Mouse (Mus musculus) left cerebral cortex, postnatal 36 days (tissue): ENCODE data around the gene Ssrp1. TPM values are rescaled to one million over a fixed set of nuclear protein-coding genes. Genes with fewer than 3 reads are reported as not detected.
A peak's percentile ranks its signal among the peaks of the same experiment; 100 is the strongest.

Source experiments
- DNase-seq, 2 experiments: peaks; one replicate each; pipeline ENCODE4 v3.0.0; 2021 to 2022; ENCODE audit warnings: low spot score in 2 of 2, mixed read lengths in 1 of 2
- intact Hi-C: fragments of 180-260 bp; cut with DNase I; formaldehyde crosslinking; loops from one replicate; pipeline ENCODE4 v1.15.1; 2025
- total RNA-seq, 2 experiments: library from RNA; stranded (reverse); gene quantifications; 2 replicates each; pipeline ENCODE4 v1.2.3; 2021

The Ssrp1 gene
- total RNA-seq, 2 experiments from 2014 or later, result 94.2 to 109 TPM

- intact Hi-C loops, result no loop called here
- peak in 1 of 2 experiments; percentile 29 for DNase-seq
These were observed 6.0 kb upstream of the Ssrp1 start for GRCm38 (mm10) chr2:85030989-85031388.

DNA sequence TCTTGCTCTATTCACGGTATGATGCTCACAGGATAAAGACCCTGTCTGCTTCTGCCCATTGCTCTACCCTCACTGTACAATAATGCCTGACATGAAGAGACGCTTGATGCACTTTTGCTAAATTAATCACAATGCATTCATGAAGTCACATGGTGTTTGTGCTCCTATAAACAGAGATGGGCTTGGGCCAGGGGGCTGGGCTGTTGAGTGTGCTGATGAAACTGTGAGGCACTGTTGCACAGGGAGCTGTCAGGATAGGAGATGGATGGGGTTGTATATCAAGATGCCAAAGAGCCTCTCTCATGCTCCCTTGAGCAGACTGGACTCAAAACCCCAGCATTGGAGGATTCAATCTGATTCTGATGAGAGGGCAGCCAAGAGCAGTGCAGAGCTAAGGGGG, 3.9 kb upstream of the Ssrp1 start:
- intact Hi-C loops, result no loop called here
- no peak for DNase-seq

DNA sequence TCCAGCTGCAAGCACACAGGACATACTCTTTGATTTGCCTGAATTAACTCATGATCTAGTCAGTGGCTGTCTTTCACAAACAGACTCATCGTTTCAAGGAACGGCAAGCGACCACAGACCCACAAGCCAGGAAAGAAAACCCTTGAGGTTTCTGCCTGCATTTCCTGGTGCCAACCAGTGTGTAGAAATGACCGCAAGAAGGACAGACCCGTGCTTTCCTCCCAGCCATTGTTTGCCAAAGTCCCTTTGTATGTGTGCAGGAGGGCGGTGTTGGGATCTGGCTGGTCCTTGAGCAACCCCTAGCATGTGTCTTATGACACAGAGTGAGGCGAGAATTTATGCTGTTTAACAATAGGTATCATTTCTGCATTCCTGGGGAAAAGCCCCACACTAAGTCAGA, 2.9 kb upstream of the Ssrp1 start:
- intact Hi-C loops, result no loop called here

GRCm38 (mm10) chr2:85036507-85037046, 457 bp upstream of the Ssrp1 start:
- DNase-seq, result no peak
- intact Hi-C loops, result no loop called here

More for the DNA sequence above, 2.9 kb upstream of the Ssrp1 start:
- DNase-seq, result no peak

DNA sequence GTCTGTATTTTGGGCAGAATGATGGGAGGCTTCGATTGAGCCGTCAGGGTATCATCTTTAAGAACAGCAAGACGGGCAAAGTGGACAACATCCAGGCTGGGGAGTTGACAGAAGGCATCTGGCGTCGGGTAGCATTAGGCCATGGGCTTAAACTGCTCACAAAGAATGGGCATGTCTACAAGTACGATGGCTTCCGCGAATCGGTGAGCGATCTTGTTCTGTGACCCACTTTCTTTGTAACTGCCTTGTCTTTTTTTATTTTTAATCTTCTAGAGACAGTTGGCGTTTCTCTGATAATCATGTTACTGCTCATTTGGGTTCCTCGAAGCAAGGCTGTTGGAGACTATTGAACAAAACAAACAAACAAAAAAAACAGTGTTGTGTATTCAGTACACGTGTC, 1.3 kb downstream of the Ssrp1 start:
- intact Hi-C loops, result no loop called here
- DNase-seq, result no peak

DNA sequence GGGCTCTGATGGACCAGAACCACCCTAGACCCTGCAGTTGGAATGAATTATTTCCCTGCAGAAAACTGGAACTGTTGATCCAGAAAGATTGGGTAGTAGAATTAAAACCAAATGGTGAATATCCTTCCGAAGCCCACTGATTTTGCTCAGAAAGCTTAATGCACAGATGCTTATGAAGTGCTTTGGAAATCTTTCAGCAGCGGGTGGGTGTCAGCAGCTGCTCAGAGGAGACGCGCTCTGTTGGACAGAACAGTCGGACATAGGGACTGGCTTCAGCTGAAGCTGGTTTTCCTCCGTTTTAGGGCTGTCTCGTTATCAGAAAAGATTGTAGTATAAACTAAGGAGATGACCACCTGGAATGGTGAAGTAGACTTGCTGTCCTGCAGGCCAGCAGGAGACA, 6.6 kb downstream of the Ssrp1 start:
- intact Hi-C loops, result loop anchor here (10.0 kb wide), 1 partner anchor 309 kb away; the partner anchor contains the start of gene Ypel4

DNA sequence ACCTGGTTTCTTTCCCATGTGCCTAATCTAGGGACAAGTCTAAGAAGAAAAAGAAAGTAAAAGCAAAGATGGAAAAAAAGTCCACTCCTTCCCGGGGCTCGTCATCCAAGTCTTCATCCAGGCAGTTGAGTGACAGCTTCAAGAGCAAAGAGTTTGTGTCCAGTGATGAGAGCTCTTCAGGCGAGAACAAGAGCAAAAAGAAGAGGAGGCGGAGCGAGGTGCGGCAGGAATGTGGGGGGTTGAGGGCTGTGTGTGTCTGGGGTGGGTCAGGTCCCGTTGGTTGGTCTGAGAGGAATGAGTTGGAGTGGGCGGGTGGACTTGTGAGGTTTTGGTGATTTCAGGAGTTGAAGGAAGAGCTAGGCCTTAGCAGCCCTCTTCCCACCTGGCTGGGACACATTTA, 9.2 kb downstream of the Ssrp1 start:
- DNase-seq, result no peak
- intact Hi-C loops, result loop anchor here (5.0 to 10.0 kb wide), 3 partner anchors 159 to 311 kb away; partner anchors contain the start of genes Rtn4rl2, Timm10 and Ypel4

More for the DNA sequence above, 6.6 kb downstream of the Ssrp1 start:
- DNase-seq, result no peak

DNA sequence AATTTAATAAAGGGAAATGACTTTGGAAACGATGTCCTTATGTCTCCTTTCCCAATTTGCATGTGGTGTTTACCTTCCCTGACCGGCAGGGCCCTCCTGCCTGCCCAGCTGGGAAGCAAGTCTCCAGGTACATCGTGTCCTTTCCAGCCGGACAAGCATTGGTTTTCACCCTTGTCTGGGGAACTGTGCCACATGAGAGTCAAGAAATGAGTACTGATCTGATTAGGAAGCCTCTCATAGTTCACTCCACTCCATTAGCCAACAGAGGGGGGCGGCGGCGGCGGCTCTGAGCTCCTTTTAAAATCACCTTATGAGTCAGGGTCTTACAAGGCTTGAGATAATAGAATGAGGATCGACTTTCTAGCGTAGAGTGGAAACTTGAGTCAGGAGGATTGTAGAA, 10.0 kb downstream of the Ssrp1 start:
- no peak for DNase-seq
- intact Hi-C loops, result loop anchor here (5.0 to 10.0 kb wide), 3 partner anchors 160 to 312 kb away; partner anchors contain the start of genes Rtn4rl2, Timm10 and Ypel4

DNA sequence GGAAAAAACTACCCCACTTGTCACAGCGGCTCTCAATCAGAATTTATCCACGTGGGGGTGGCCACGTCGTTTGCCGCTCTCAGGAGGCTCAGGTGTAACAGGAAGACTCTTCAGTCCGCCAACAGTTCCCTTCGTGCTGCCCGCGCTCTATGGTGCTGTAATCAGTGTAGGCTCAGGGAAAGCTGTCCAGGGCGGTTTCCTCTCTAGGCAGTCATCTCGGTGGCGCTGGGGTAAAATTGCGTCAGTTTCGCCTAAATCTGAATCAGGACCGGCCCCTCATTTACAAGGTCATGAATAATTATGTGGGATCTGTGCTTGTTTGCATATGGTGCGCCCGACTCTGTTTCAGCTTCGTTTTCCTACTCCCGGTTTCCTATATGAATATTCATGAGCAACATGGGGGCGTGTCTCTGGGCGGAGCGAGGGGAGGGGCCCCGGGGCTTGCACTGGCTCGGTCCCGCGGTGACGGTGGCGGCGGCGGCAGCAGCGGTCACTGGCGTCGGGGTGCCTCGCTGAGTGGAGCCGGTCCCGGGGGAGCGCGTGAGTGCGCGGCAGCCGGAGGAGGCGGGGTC, 10.6 kb downstream of the Ssrp1 start, which contains the start of gene Tnks1bp1:
Tnks1bp1 (plus strand) TSS at position 427 of the 572 bp plus-strand sequence.
- intact Hi-C loops, result loop anchor here (5.0 to 10.0 kb wide), 3 partner anchors 160 to 313 kb away; partner anchors contain the start of genes Rtn4rl2, Timm10 and Ypel4

DNA sequence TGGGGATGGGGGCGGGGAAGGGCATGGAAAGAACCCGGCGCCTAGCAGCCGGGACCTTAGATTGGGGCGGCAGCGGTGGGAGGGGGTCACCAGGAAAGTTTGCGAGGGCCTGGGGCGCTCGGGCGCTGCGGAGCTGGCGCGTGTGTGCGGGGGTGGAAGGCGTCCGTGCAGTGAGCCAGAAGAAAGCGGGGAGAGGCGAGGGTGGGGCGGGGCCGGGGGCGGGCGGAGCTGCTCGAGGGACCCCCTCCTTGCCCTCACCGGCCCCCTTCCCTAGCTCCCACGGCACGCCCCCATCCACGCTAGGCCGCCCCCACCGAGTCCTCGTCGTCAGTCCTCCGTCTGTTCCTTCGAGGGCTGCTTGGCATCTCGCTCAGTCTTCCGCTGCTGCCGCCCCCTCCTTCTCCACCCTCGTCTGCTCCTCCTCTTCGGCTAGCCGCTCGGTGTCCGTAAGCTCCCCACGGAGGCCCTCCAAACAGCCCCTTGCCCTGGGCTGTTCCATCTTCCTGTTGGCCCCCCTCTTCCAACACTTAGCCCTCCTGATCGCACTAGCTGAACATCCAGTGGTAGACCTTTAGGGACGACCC, 11.2 kb downstream of the Ssrp1 start:
- intact Hi-C loops, result loop anchor here (5.0 to 10.0 kb wide), 3 partner anchors 161 to 313 kb away; partner anchors contain the start of genes Rtn4rl2, Timm10 and Ypel4
- DNase-seq, result peak; percentile 73 to 83

More for the DNA sequence above, 10.6 kb downstream of the Ssrp1 start, which contains the start of gene Tnks1bp1:
- peak; percentile 93 to 94 for DNase-seq

- no peak for DNase-seq
- intact Hi-C loops, result loop anchor here (5.0 to 10.0 kb wide), 3 partner anchors 162 to 314 kb away; partner anchors contain the start of genes Rtn4rl2, Timm10 and Ypel4
These were observed 12.2 kb downstream of the Ssrp1 start for GRCm38 (mm10) chr2:85049277-85049676.

- intact Hi-C loops, result no loop called here
These were observed 13.1 kb downstream of the Ssrp1 start for GRCm38 (mm10) chr2:85050001-85050634.

GRCm38 (mm10) chr2:85050746-85051145, 13.7 kb downstream of the Ssrp1 start:
- DNase-seq, result peak in 1 of 2 experiments; percentile 45
- intact Hi-C loops, result no loop called here

More at GRCm38 (mm10) chr2:85050001-85050634, 13.1 kb downstream of the Ssrp1 start:
- DNase-seq, result peak; percentile 63 to 68

DNA sequence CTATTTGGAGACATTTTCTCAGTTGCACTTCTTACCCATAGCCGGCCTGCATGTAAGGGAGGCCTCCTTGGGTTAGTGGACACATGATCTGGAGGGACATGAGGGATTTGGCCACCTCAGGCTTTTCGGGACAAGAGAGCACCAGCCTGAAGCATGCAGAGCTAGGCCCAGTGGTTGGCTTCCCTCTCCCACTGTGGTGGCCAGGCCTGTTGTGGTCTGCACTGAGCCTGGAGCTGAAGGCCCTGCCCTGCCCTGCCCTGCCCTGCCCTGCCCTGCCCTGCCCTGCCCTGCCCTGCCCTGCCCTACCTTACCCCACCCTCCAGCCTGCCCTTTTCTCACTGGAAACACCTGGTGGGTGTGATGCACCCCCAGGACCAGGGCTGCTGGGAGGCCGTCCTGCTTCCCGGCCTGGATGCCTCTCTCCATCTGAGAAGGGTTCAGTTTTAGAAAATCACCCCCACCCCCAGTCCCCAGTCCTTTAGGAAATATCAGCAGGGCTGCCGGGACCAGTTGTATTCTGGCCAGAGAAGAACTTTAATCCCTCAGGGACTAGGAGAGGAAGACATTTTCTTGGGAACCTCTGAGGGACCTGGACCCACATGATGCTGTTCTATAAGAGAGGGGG, 16.3 kb downstream of the Ssrp1 start:
- DNase-seq, result no peak
- intact Hi-C loops, result no loop called here

GRCm38 (mm10) chr2:85056711-85057110, 19.7 kb downstream of the Ssrp1 start:
- intact Hi-C loops, result no loop called here

GRCm38 (mm10) chr2:85059677-85060076, 22.6 kb downstream of the Ssrp1 start:
- intact Hi-C loops, result no loop called here
- no peak for DNase-seq

More at GRCm38 (mm10) chr2:85056711-85057110, 19.7 kb downstream of the Ssrp1 start:
- DNase-seq, result no peak

- intact Hi-C loops, result no loop called here
- no peak for DNase-seq
These were observed 23.6 kb downstream of the Ssrp1 start for GRCm38 (mm10) chr2:85060591-85061060.

DNA sequence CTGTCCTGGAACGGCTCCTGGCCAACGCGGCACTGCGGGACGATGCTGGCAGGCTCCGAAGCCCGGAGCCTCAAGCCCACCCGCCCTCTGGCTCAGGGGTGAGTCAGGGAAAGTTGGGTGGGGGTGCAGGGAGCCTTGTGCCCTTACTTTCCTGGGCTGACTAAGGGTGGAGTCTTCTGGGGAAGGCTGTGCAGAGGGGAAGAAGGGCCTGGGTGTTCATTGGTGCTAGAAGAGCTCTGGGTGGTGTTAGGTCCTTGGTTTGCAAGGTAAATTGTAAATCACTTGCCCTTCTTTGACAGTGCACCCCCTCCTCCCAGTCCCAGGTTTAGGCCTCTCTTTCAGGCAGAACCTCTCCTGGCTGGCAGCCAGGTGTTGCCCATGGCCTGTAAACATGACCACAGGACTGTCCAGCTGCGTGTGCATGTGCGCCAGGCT, 24.1 kb downstream of the Ssrp1 start:
- no peak for DNase-seq
- intact Hi-C loops, result no loop called here

GRCm38 (mm10) chr2:85065141-85065875, 28.3 kb downstream of the Ssrp1 start:
- peak; percentile 63 to 66 for DNase-seq
- intact Hi-C loops, result no loop called here
